Mouse (Mus musculus) thymus, adult 2 months (tissue): ENCODE results near the gene Cdyl2. TPM values are rescaled to one million over a fixed set of nuclear protein-coding genes. Genes with fewer than 3 reads are reported as not detected.
A peak's percentile ranks its signal among the peaks of the same experiment; 100 is the strongest.

ENCODE experiments used
- DNase-seq: peaks from one replicate; pipeline ENCODE4 v3.0.0; 2021
- H3K27ac ChIP-seq: fragments of 200-500 bp; 2 replicates; pipeline ENCODE4 v1.5.1; 2012; ENCODE audit warnings: low read length, control low read depth; ENCODE audit not compliant: control insufficient read depth, insufficient read depth
- H3K27me3 ChIP-seq: fragments of 200-500 bp; 2 replicates; pipeline ENCODE4 v1.6.1; 2012; ENCODE audit warnings: mild to moderate bottlenecking, low read length, moderate library complexity, mixed read lengths; ENCODE audit not compliant: control insufficient read depth, insufficient read depth
- H3K36me3 ChIP-seq: fragments of 200-500 bp; 2 replicates; pipeline ENCODE4 v1.6.1; 2012; ENCODE audit warnings: mild to moderate bottlenecking, low read length, moderate library complexity; ENCODE audit not compliant: control insufficient read depth, insufficient read depth
- H3K4me1 ChIP-seq: fragments of 200-500 bp; replicated peaks from 2 replicates; pipeline ENCODE4 v1.6.1; 2012; ENCODE audit warnings: low read length; ENCODE audit not compliant: control insufficient read depth, insufficient read depth
- H3K4me3 ChIP-seq: fragments of 200-500 bp; 2 replicates; pipeline ENCODE4 v1.5.1; 2012; ENCODE audit warnings: mild to moderate bottlenecking, low read length, control low read depth, moderate library complexity; ENCODE audit not compliant: control insufficient read depth, insufficient read depth
- CTCF ChIP-seq: fragments of 200-500 bp; IDR thresholded peaks from 2 replicates; pipeline ENCODE4 v1.5.1; 2012; ENCODE audit warnings: mild to moderate bottlenecking, control low read depth, low read length, moderate library complexity, borderline replicate concordance; ENCODE audit not compliant: control insufficient read depth, poor library complexity, insufficient read depth; ENCODE audit errors: extremely low read depth
- POLR2A ChIP-seq: fragments of 200-500 bp; IDR thresholded peaks from 2 replicates; pipeline ENCODE4 v1.6.1; 2012; ENCODE audit warnings: mild to moderate bottlenecking, low read length, control low read depth, moderate library complexity; ENCODE audit not compliant: control insufficient read depth, poor library complexity, insufficient read depth; ENCODE audit errors: extremely low read depth
- WGBS: fragments of 180-500 bp; shearing (Covaris S2); methylation state at CpG from one replicate; pipeline ENCODE4 v1.1.7; 2018; 5-methylcytosine and 5-hydroxymethylcytosine counted together
- polyA plus RNA-seq: library from polyadenylated mRNA; depleted of rRNA; stranded (reverse); fragments of >200 nt; gene quantifications from 2 replicates; pipeline ENCODE4 v1.2.3, GENCODE M21; 2012

Gene Cdyl2
- polyA plus RNA-seq, 1 experiment = 12.1 TPM

GRCm38 (mm10) chr8:116676174-116676573 lies 56.6 kb downstream of the Cdyl2 start:
- H3K4me1 ChIP-seq = peaks cover 10% of the 10 kb centered on the region
- H3K27ac ChIP-seq = no peak overlapping the region
- no peaks in the 10 kb centered on the region for H3K27me3 ChIP-seq
- H3K4me3 ChIP-seq = no peak overlapping the region
- no peaks in the 10 kb centered on the region for H3K36me3 ChIP-seq
- no peak for DNase-seq
- TF ChIP-seq POLR2A (no peak), CTCF (no peak)
- 39% methylated on average over 1 of the region's 1 CpGs for WGBS

- no peak overlapping the region for H3K4me3 ChIP-seq
- H3K4me1 ChIP-seq = peaks cover 10% of the 10 kb centered on the region
- 67% methylated on average over 10 of the region's 10 CpGs for WGBS
- peak; percentile 22 for DNase-seq
- H3K27me3 ChIP-seq = no peaks in the 10 kb centered on the region
- H3K36me3 ChIP-seq = no peaks in the 10 kb centered on the region
- no peak for TF ChIP-seq CTCF
- no peak for TF ChIP-seq POLR2A
- no peak overlapping the region for H3K27ac ChIP-seq
Measured at GRCm38 (mm10) chr8:116673966-116674805, 58.6 kb downstream of the Cdyl2 start.

- 94% methylated on average over 8 of the region's 8 CpGs for WGBS
Measured at GRCm38 (mm10) chr8:116673493-116673892, 59.3 kb downstream of the Cdyl2 start.

GRCm38 (mm10) chr8:116673052-116673451 lies 59.7 kb downstream of the Cdyl2 start:
- no peaks in the 10 kb centered on the region for H3K27me3 ChIP-seq
- peaks cover 10% of the 10 kb centered on the region for H3K4me1 ChIP-seq
- over 99% methylated on average over 4 of the region's 4 CpGs for WGBS
- H3K36me3 ChIP-seq = no peaks in the 10 kb centered on the region
- H3K27ac ChIP-seq = no peak overlapping the region
- no peak overlapping the region for H3K4me3 ChIP-seq
- DNase-seq = no peak
- no peak for TF ChIP-seq CTCF
- TF ChIP-seq POLR2A = no peak

More at GRCm38 (mm10) chr8:116673493-116673892, 59.3 kb downstream of the Cdyl2 start:
- H3K4me3 ChIP-seq = no peak overlapping the region
- DNase-seq = no peak
- H3K27me3 ChIP-seq = no peaks in the 10 kb centered on the region
- no peak overlapping the region for H3K27ac ChIP-seq
- TF ChIP-seq CTCF = no peak
- TF ChIP-seq POLR2A = no peak
- H3K4me1 ChIP-seq = peaks cover 10% of the 10 kb centered on the region
- no peaks in the 10 kb centered on the region for H3K36me3 ChIP-seq

GRCm38 (mm10) chr8:116671543-116671942 lies 61.2 kb downstream of the Cdyl2 start:
- DNase-seq = peak; percentile 35
- 78% methylated on average over 5 of the region's 5 CpGs for WGBS
- Histone ChIP-seq H3K27me3 (no peaks in the 10 kb centered on the region), H3K4me1 (peaks cover 10% of the 10 kb centered on the region), H3K4me3 (no peak overlapping the region), H3K36me3 (no peaks in the 10 kb centered on the region), H3K27ac (no peak overlapping the region)
- TF ChIP-seq CTCF = no peak

GRCm38 (mm10) chr8:116670604-116671003 lies 62.2 kb downstream of the Cdyl2 start:
- TF ChIP-seq POLR2A = no peak
- TF ChIP-seq CTCF = no peak
- 95% methylated on average over 7 of the region's 7 CpGs for WGBS
- DNase-seq = no peak

More at GRCm38 (mm10) chr8:116670604-116671003, 62.2 kb downstream of the Cdyl2 start:
- H3K36me3 ChIP-seq = no peaks in the 10 kb centered on the region
- no peaks in the 10 kb centered on the region for H3K27me3 ChIP-seq
- peaks cover 10% of the 10 kb centered on the region for H3K4me1 ChIP-seq
- H3K4me3 ChIP-seq = no peak overlapping the region
- no peak overlapping the region for H3K27ac ChIP-seq
